Mouse (Mus musculus) MEL (cell line): Measurements from ENCODE around the gene Gm42420. TPM values are rescaled to one million over a fixed set of nuclear protein-coding genes. Genes with fewer than 3 reads are reported as not detected.

Experiments
- DNase-seq: peaks from one replicate; pipeline ENCODE4 v3.0.0; 2011; ENCODE audit warnings: low read depth, low spot score
- H3K27ac ChIP-seq: 2 replicates; pipeline ENCODE4 v1.5.1; 2012; ENCODE audit warnings: low read depth, mild to moderate bottlenecking, control low read depth, low read length, moderate library complexity; ENCODE audit not compliant: control insufficient read depth
- H3K27me3 ChIP-seq, 2 experiments: fragments of 150-350 bp in 1 of 2; sonication (generic) in 1 of 2; 2 replicates each; pipeline ENCODE4 v1.6.1; 2012; ENCODE audit warnings: low read length in 2 of 2, mild to moderate bottlenecking in 2 of 2, improper control_type of control experiment in 1 of 2, moderate library complexity in 1 of 2; ENCODE audit not compliant: insufficient read depth in 2 of 2, control insufficient read depth in 1 of 2
- H3K36me3 ChIP-seq, 2 experiments: 2 replicates each; pipeline ENCODE4 v1.6.1; 2012 to 2014; ENCODE audit warnings: low read length in 2 of 2, improper control_type of control experiment in 1 of 2, inconsistent platforms in 1 of 2, mild to moderate bottlenecking in 1 of 2; ENCODE audit not compliant: insufficient read depth in 2 of 2, control insufficient read depth in 1 of 2
- H3K4me1 ChIP-seq, 2 experiments: fragments of 150-350 bp in 1 of 2; sonication (generic) in 1 of 2; 2 replicates each; pipeline ENCODE4 v1.6.1; 2012; ENCODE audit warnings: low read length in 2 of 2, improper control_type of control experiment in 1 of 2, mild to moderate bottlenecking in 1 of 2; ENCODE audit not compliant: insufficient read depth in 2 of 2, control insufficient read depth in 1 of 2
- H3K4me3 ChIP-seq, 2 experiments: fragments of 150-350 bp in 1 of 2; sonication (generic) in 1 of 2; 2 replicates each; pipeline ENCODE4 v1.5.1; 2012; ENCODE audit warnings: low read depth in 2 of 2, low read length in 2 of 2, mild to moderate bottlenecking in 2 of 2, moderate library complexity in 2 of 2, control low read depth in 1 of 2, improper control_type of control experiment in 1 of 2; ENCODE audit not compliant: control insufficient read depth in 1 of 2, insufficient read depth in 1 of 2
- H3K79me2 ChIP-seq: 2 replicates; pipeline ENCODE4 v1.6.1; 2012; ENCODE audit warnings: mild to moderate bottlenecking, low read length, moderate library complexity; ENCODE audit not compliant: control insufficient read depth, poor library complexity, insufficient read depth
- H3K9ac ChIP-seq: 2 replicates; pipeline ENCODE4 v1.6.1; 2012; ENCODE audit warnings: low read depth, mild to moderate bottlenecking, control low read depth, low read length, moderate library complexity; ENCODE audit not compliant: control insufficient read depth, poor library complexity, severe bottlenecking
- H3K9me3 ChIP-seq: fragments of 150-350 bp; sonication (generic); replicated peaks from 2 replicates; pipeline ENCODE4 v1.6.1; 2012; ENCODE audit warnings: mild to moderate bottlenecking, low read length, improper control_type of control experiment, moderate library complexity; ENCODE audit not compliant: insufficient read depth
- BHLHE40 ChIP-seq: IDR thresholded peaks from 2 replicates; pipeline ENCODE4 v1.6.1; 2012; ENCODE audit warnings: low read depth, mild to moderate bottlenecking, inconsistent platforms, low read length, improper control_type of control experiment, borderline replicate concordance
- CHD2 ChIP-seq: IDR thresholded peaks from 2 replicates; pipeline ENCODE4 v1.6.1; 2011; ENCODE audit warnings: low read length, improper control_type of control experiment
- CTCF ChIP-seq, 3 experiments: IDR thresholded peaks in 2 of 3; conservative IDR thresholded peaks in 1 of 3; 2 replicates each; pipeline ENCODE4 v1.5.1; 2011 to 2012; ENCODE audit warnings: low read length in 3 of 3, low read depth in 2 of 3, mild to moderate bottlenecking in 2 of 3, improper control_type of control experiment in 1 of 3, inconsistent platforms in 1 of 3, mixed read lengths in 1 of 3, moderate library complexity in 1 of 3; ENCODE audit not compliant: control insufficient read depth in 1 of 3, insufficient read depth in 1 of 3, poor library complexity in 1 of 3, severe bottlenecking in 1 of 3
- EP300 ChIP-seq, 2 experiments: IDR thresholded peaks; 2 replicates each; pipeline ENCODE4 v1.6.1; 2011; ENCODE audit warnings: improper control_type of control experiment in 2 of 2, low read length in 2 of 2, low read depth in 1 of 2, mild to moderate bottlenecking in 1 of 2
- ETS1 ChIP-seq: IDR thresholded peaks from 2 replicates; pipeline ENCODE4 v1.6.1; 2012; ENCODE audit warnings: low read depth, mild to moderate bottlenecking, inconsistent platforms, low read length, improper control_type of control experiment, moderate library complexity
- GABPA ChIP-seq: IDR thresholded peaks from 2 replicates; pipeline ENCODE4 v1.6.1; 2012; ENCODE audit warnings: low read depth, mild to moderate bottlenecking, inconsistent platforms, low read length, improper control_type of control experiment, moderate library complexity
- GATA1 ChIP-seq: IDR thresholded peaks from 2 replicates; pipeline ENCODE4 v1.6.1; 2011; ENCODE audit warnings: low read depth, low read length, improper control_type of control experiment
- HCFC1 ChIP-seq: IDR thresholded peaks from 2 replicates; pipeline ENCODE4 v1.6.1; 2012; ENCODE audit warnings: low read depth, mild to moderate bottlenecking, inconsistent platforms, low read length, improper control_type of control experiment, moderate library complexity
- KAT2A ChIP-seq: conservative IDR thresholded peaks from 2 replicates; pipeline ENCODE4 v1.6.1; 2012; ENCODE audit warnings: low read depth, low read length, improper control_type of control experiment, inconsistent platforms
- MAZ ChIP-seq: IDR thresholded peaks from 2 replicates; pipeline ENCODE4 v1.6.1; 2012; ENCODE audit warnings: low read depth, mild to moderate bottlenecking, inconsistent platforms, low read length, improper control_type of control experiment
- NRF1 ChIP-seq: IDR thresholded peaks from 2 replicates; pipeline ENCODE4 v1.6.1; 2014; ENCODE audit warnings: low read depth, mild to moderate bottlenecking, inconsistent platforms, low read length, improper control_type of control experiment, moderate library complexity; ENCODE audit not compliant: poor library complexity, insufficient read depth, severe bottlenecking
- POLR2A ChIP-seq, 2 experiments: IDR thresholded peaks; 2 replicates each; pipeline ENCODE4 v1.6.1; 2011 to 2012; ENCODE audit warnings: low read length in 2 of 2, mild to moderate bottlenecking in 2 of 2, control low read depth in 1 of 2, improper control_type of control experiment in 1 of 2, low read depth in 1 of 2, moderate library complexity in 1 of 2; ENCODE audit not compliant: control insufficient read depth in 1 of 2, insufficient read depth in 1 of 2, poor library complexity in 1 of 2
- POLR2AphosphoS2 ChIP-seq: IDR thresholded peaks from 2 replicates; pipeline ENCODE4 v1.6.1; 2011; ENCODE audit warnings: low read length, improper control_type of control experiment
- RAD21 ChIP-seq: IDR thresholded peaks from 2 replicates; pipeline ENCODE4 v1.6.1; 2011; ENCODE audit warnings: mild to moderate bottlenecking, low read depth, low read length, improper control_type of control experiment
- RCOR1 ChIP-seq: IDR thresholded peaks from 2 replicates; pipeline ENCODE4 v1.6.1; 2012; ENCODE audit warnings: low read depth, mild to moderate bottlenecking, inconsistent platforms, low read length, improper control_type of control experiment
- SIN3A ChIP-seq: IDR thresholded peaks from 2 replicates; pipeline ENCODE4 v1.6.1; 2012; ENCODE audit warnings: low read length, improper control_type of control experiment, inconsistent platforms
- SMC3 ChIP-seq: IDR thresholded peaks from 2 replicates; pipeline ENCODE4 v1.6.1; 2011; ENCODE audit warnings: low read depth, low read length, improper control_type of control experiment
- TAL1 ChIP-seq: IDR thresholded peaks from 2 replicates; pipeline ENCODE4 v1.6.1; 2012; ENCODE audit warnings: mild to moderate bottlenecking, inconsistent platforms, low read length, moderate library complexity, mixed read lengths
- TCF12 ChIP-seq: IDR thresholded peaks from 2 replicates; pipeline ENCODE4 v1.6.1; 2014; ENCODE audit warnings: low read depth, mild to moderate bottlenecking, inconsistent platforms, low read length, improper control_type of control experiment, moderate library complexity
- UBTF ChIP-seq: IDR thresholded peaks from 2 replicates; pipeline ENCODE4 v1.6.1; 2012; ENCODE audit warnings: low read depth, mild to moderate bottlenecking, inconsistent platforms, low read length, improper control_type of control experiment, moderate library complexity, borderline replicate concordance; ENCODE audit not compliant: insufficient read depth
- USF1 ChIP-seq: IDR thresholded peaks from 2 replicates; pipeline ENCODE4 v1.6.1; 2014; ENCODE audit warnings: low read depth, mild to moderate bottlenecking, inconsistent platforms, low read length, improper control_type of control experiment, moderate library complexity
- ZKSCAN1 ChIP-seq: IDR thresholded peaks from 2 replicates; pipeline ENCODE4 v1.6.1; 2012; ENCODE audit warnings: low read depth, mild to moderate bottlenecking, inconsistent platforms, low read length, improper control_type of control experiment, moderate library complexity
- ZMIZ1 ChIP-seq: IDR thresholded peaks from 2 replicates; pipeline ENCODE4 v1.6.1; 2012; ENCODE audit warnings: low read depth, mild to moderate bottlenecking, inconsistent platforms, low read length, improper control_type of control experiment, moderate library complexity
- polyA plus RNA-seq, 2 experiments: library from polyadenylated mRNA; stranded (reverse) in 1 of 2; unstranded in 1 of 2; fragments of >175 nt in 1 of 2; fragments of >200 nt in 1 of 2; gene quantifications; 2 replicates each; pipeline versions ENCODE4 v1.2.1 to v1.2.4; 2012; ENCODE audit warnings: low replicate concordance in 2 of 2, low read depth in 1 of 2; ENCODE audit not compliant: insufficient read length in 2 of 2, insufficient read depth in 1 of 2, missing spikeins in 1 of 2
- total RNA-seq: library from RNA; depleted of rRNA; stranded (reverse); fragments of 300-350 nt; gene quantifications from 2 replicates; pipeline ENCODE4 v1.2.3, GENCODE M21; 2012

Gm42420 gene
- total and polyA plus RNA-seq, 3 experiments: 1.5 to 1.9 TPM; not detected in 1

GRCm38 (mm10) chr6:39537276-39537675 lies 48.3 kb upstream of the Gm42420 start:
- Histone ChIP-seq H3K4me1 (no peaks in the 10 kb centered on the region), H3K4me3 (no peak overlapping the region)

GRCm38 (mm10) chr6:39538227-39538626 lies 47.3 kb upstream of the Gm42420 start:
- H3K4me3 ChIP-seq: no peak overlapping the region
- peak; percentile 10 for DNase-seq
- H3K27me3 ChIP-seq: no peaks in the 10 kb centered on the region; a peak in 2 of 4 replicates
- no peaks in the 10 kb centered on the region for H3K79me2 ChIP-seq
- H3K9me3 ChIP-seq: no peaks in the 10 kb centered on the region
- TF ChIP-seq GATA1: no peak
- TF ChIP-seq UBTF: no peak
- no peak for TF ChIP-seq SMC3
- TF ChIP-seq BHLHE40: no peak
- TF ChIP-seq NRF1: no peak
- no peak for TF ChIP-seq RAD21
- no peak for TF ChIP-seq TCF12
- TF ChIP-seq EP300 (IDR thresholded peaks at IDR 0.05; ENCODE audit: low read depth in 1 of 2, low read length in 2 of 2): no peak
- TF ChIP-seq KAT2A: no peak
- no peak for TF ChIP-seq ZKSCAN1
- TF ChIP-seq ZMIZ1: no peak
- no peak for TF ChIP-seq MAZ
- TF ChIP-seq CTCF (IDR thresholded peaks at IDR 0.05 in 2 of 3, conservative IDR thresholded peaks at IDR 0.05 in 1 of 3; ENCODE audit: control insufficient read depth in 1 of 3, insufficient read depth in 1 of 3, low read depth in 2 of 3, low read length in 3 of 3, poor library complexity in 1 of 3, severe bottlenecking in 1 of 3): no peak
- no peak for TF ChIP-seq GABPA
- no peak for TF ChIP-seq USF1
- TF ChIP-seq POLR2AphosphoS2: no peak
- no peak for TF ChIP-seq RCOR1
- TF ChIP-seq ETS1: no peak
- H3K27ac ChIP-seq: no peak overlapping the region
- H3K9ac ChIP-seq: no peak overlapping the region
- no peaks in the 10 kb centered on the region for H3K36me3 ChIP-seq
- H3K4me1 ChIP-seq: no peaks in the 10 kb centered on the region

More at GRCm38 (mm10) chr6:39537276-39537675, 48.3 kb upstream of the Gm42420 start:
- Histone ChIP-seq H3K9me3 (no peaks in the 10 kb centered on the region), H3K27me3 (peaks cover 0 to 2% of the 10 kb centered on the region in 2 experiments; a peak in 3 of 4 replicates), H3K9ac (no peak overlapping the region), H3K36me3 (no peaks in the 10 kb centered on the region), H3K79me2 (no peaks in the 10 kb centered on the region), H3K27ac (no peak overlapping the region)
- DNase-seq: no peak
- no peak for TF ChIP-seq SIN3A
- TF ChIP-seq CHD2: no peak
- TF ChIP-seq HCFC1: no peak
- no peak for TF ChIP-seq POLR2A (IDR thresholded peaks at IDR 0.05; ENCODE audit: control insufficient read depth in 1 of 2, insufficient read depth in 1 of 2, low read depth in 1 of 2, low read length in 2 of 2, poor library complexity in 1 of 2)
- TF ChIP-seq MAZ: no peak
- no peak for TF ChIP-seq CTCF (IDR thresholded peaks at IDR 0.05 in 2 of 3, conservative IDR thresholded peaks at IDR 0.05 in 1 of 3; ENCODE audit: control insufficient read depth in 1 of 3, insufficient read depth in 1 of 3, low read depth in 2 of 3, low read length in 3 of 3, poor library complexity in 1 of 3, severe bottlenecking in 1 of 3)
- TF ChIP-seq TAL1: no peak
